Mouse (Mus musculus): ENCODE data around the gene Scyl2. TPM values are rescaled to one million over a fixed set of nuclear protein-coding genes. Genes with fewer than 3 reads are reported as not detected.

Gene Scyl2
- polyA plus RNA-seq, 1 experiment from 2014 or later, result 8.5 TPM

GRCm38 (mm10) chr10:89630052-89630451, 56.0 kb downstream of the Scyl2 start:
- 29% methylated on average over 3 of the region's 3 CpGs for WGBS
- Histone ChIP-seq H3K27me3 (ENCODE audit: poor library complexity, severe bottlenecking) (peaks cover 10% of the 10 kb centered on the region; the same call in 1 of the 2 replicates), H3K9me3 (no peaks in the 10 kb centered on the region), H3K36me3 (replicated peaks) (no peaks in the 10 kb centered on the region), H3K4me3 (no peak overlapping the region), H3K27ac (no peak overlapping the region), H3K4me1 (no peaks in the 10 kb centered on the region)
- peak; percentile 42 for DNase-seq (ENCODE audit: extremely low spot score, low spot score)

GRCm38 (mm10) chr10:89626714-89627113, 59.4 kb downstream of the Scyl2 start:
- Histone ChIP-seq H3K4me1 (no peaks in the 10 kb centered on the region), H3K27me3 (ENCODE audit: poor library complexity, severe bottlenecking) (peaks cover 10% of the 10 kb centered on the region), H3K36me3 (replicated peaks) (no peaks in the 10 kb centered on the region), H3K9me3 (no peaks in the 10 kb centered on the region), H3K27ac (no peak overlapping the region), H3K4me3 (no peak overlapping the region)
- WGBS, result 92% methylated on average over 2 of the region's 2 CpGs
- no peak for DNase-seq (ENCODE audit: extremely low spot score, low spot score)

- no peak for DNase-seq (ENCODE audit: extremely low spot score, low spot score)
- Histone ChIP-seq H3K4me1 (peaks cover 6% of the 10 kb centered on the region; the same call in 1 of the 2 replicates), H3K4me3 (no peak overlapping the region), H3K27ac (no peak overlapping the region), H3K9me3 (no peaks in the 10 kb centered on the region), H3K27me3 (ENCODE audit: poor library complexity, severe bottlenecking) (peaks cover 12% of the 10 kb centered on the region), H3K36me3 (replicated peaks) (no peaks in the 10 kb centered on the region)
- 89% methylated on average over 2 of the region's 2 CpGs for WGBS
Observed at GRCm38 (mm10) chr10:89624196-89624595, 61.9 kb downstream of the Scyl2 start.

- peaks cover 6% of the 10 kb centered on the region; the same call in 1 of the 2 replicates for H3K4me1 ChIP-seq
- H3K9me3 ChIP-seq, result no peaks in the 10 kb centered on the region
- 18% methylated on average over 7 of the region's 7 CpGs for WGBS
- H3K36me3 ChIP-seq (replicated peaks), result no peaks in the 10 kb centered on the region
- peaks cover 9% of the 10 kb centered on the region; the same call in 1 of the 2 replicates for H3K27me3 ChIP-seq (ENCODE audit: poor library complexity, severe bottlenecking)
- no peak within 1 kb of the TSS for H3K27ac ChIP-seq
- H3K4me3 ChIP-seq, result no peak within 1 kb of the TSS
- no peak for DNase-seq (ENCODE audit: extremely low spot score, low spot score)
Observed at GRCm38 (mm10) chr10:89621129-89621528, 65.0 kb downstream of the Scyl2 start, which contains the start of gene Slc17a8. Gene Slc17a8 (minus strand): TSS chr10:89621253.

GRCm38 (mm10) chr10:89599311-89599710, 86.8 kb downstream of the Scyl2 start:
- no peaks in the 10 kb centered on the region for H3K9me3 ChIP-seq
- no peak overlapping the region for H3K4me3 ChIP-seq
- no peaks in the 10 kb centered on the region for H3K36me3 ChIP-seq (replicated peaks)
- H3K27me3 ChIP-seq (ENCODE audit: poor library complexity, severe bottlenecking), result no peaks in the 10 kb centered on the region
- no peak overlapping the region for H3K27ac ChIP-seq
- no peaks in the 10 kb centered on the region for H3K4me1 ChIP-seq
- no peak for DNase-seq (ENCODE audit: extremely low spot score, low spot score)
- 86% methylated on average over 5 of the region's 5 CpGs for WGBS

GRCm38 (mm10) chr10:89597275-89597674, 88.8 kb downstream of the Scyl2 start:
- Histone ChIP-seq H3K27me3 (ENCODE audit: poor library complexity, severe bottlenecking) (no peaks in the 10 kb centered on the region), H3K9me3 (no peaks in the 10 kb centered on the region), H3K4me3 (no peak overlapping the region), H3K36me3 (replicated peaks) (no peaks in the 10 kb centered on the region), H3K27ac (no peak overlapping the region), H3K4me1 (peaks cover 6% of the 10 kb centered on the region)
- no peak for DNase-seq (ENCODE audit: extremely low spot score, low spot score)
- WGBS, result 84% methylated on average over 4 of the region's 4 CpGs

- Histone ChIP-seq H3K9me3 (no peaks in the 10 kb centered on the region), H3K36me3 (replicated peaks) (no peaks in the 10 kb centered on the region), H3K27ac (no peak overlapping the region), H3K4me1 (peaks cover 6% of the 10 kb centered on the region), H3K27me3 (ENCODE audit: poor library complexity, severe bottlenecking) (no peaks in the 10 kb centered on the region), H3K4me3 (no peak overlapping the region)
- DNase-seq (ENCODE audit: extremely low spot score, low spot score), result no peak
- WGBS, result 96% methylated on average over 5 of the region's 5 CpGs
Observed at GRCm38 (mm10) chr10:89595935-89596334, 90.2 kb downstream of the Scyl2 start.

- Histone ChIP-seq H3K4me1 (peaks cover 6% of the 10 kb centered on the region), H3K9me3 (no peaks in the 10 kb centered on the region), H3K27me3 (ENCODE audit: poor library complexity, severe bottlenecking) (no peaks in the 10 kb centered on the region), H3K4me3 (no peak overlapping the region), H3K36me3 (replicated peaks) (no peaks in the 10 kb centered on the region), H3K27ac (no peak overlapping the region)
- DNase-seq (ENCODE audit: extremely low spot score, low spot score), result no peak
- WGBS, result 81% methylated on average over 1 of the region's 1 CpGs
Observed at GRCm38 (mm10) chr10:89595514-89595913, 90.6 kb downstream of the Scyl2 start.

GRCm38 (mm10) chr10:89594309-89594708, 91.8 kb downstream of the Scyl2 start:
- WGBS, result 91% methylated on average over 4 of the region's 4 CpGs
- Histone ChIP-seq H3K27me3 (ENCODE audit: poor library complexity, severe bottlenecking) (no peaks in the 10 kb centered on the region), H3K4me3 (no peak overlapping the region)

GRCm38 (mm10) chr10:89592797-89593196, 93.3 kb downstream of the Scyl2 start:
- WGBS, result 69% methylated on average over 4 of the region's 4 CpGs
- Histone ChIP-seq H3K27ac (no peak overlapping the region), H3K4me1 (peaks cover 6% of the 10 kb centered on the region), H3K4me3 (no peak overlapping the region), H3K27me3 (ENCODE audit: poor library complexity, severe bottlenecking) (no peaks in the 10 kb centered on the region), H3K36me3 (replicated peaks) (no peaks in the 10 kb centered on the region), H3K9me3 (no peaks in the 10 kb centered on the region)
- no peak for DNase-seq (ENCODE audit: extremely low spot score, low spot score)

More at GRCm38 (mm10) chr10:89594309-89594708, 91.8 kb downstream of the Scyl2 start:
- H3K27ac ChIP-seq, result no peak overlapping the region
- H3K4me1 ChIP-seq, result peaks cover 6% of the 10 kb centered on the region
- no peaks in the 10 kb centered on the region for H3K36me3 ChIP-seq (replicated peaks)
- DNase-seq (ENCODE audit: extremely low spot score, low spot score), result no peak
- H3K9me3 ChIP-seq, result no peaks in the 10 kb centered on the region

- DNase-seq (ENCODE audit: extremely low spot score, low spot score), result no peak
- Histone ChIP-seq H3K27ac (no peak overlapping the region), H3K4me3 (no peak overlapping the region), H3K36me3 (replicated peaks) (no peaks in the 10 kb centered on the region), H3K9me3 (no peaks in the 10 kb centered on the region), H3K4me1 (peaks cover 6% of the 10 kb centered on the region), H3K27me3 (ENCODE audit: poor library complexity, severe bottlenecking) (no peaks in the 10 kb centered on the region)
- WGBS, result 93% methylated on average over 1 of the region's 1 CpGs
Observed at GRCm38 (mm10) chr10:89589877-89590276, 96.2 kb downstream of the Scyl2 start.
